Mouse (Mus musculus) urinary bladder, postnatal 36 days (tissue): ENCODE results near the gene Efcab11.

ENCODE experiments used
- DNase-seq, 2 experiments: peaks; one replicate each; pipeline ENCODE4 v3.0.0; 2022; ENCODE audit warnings: low spot score in 2 of 2, mixed read lengths in 1 of 2

Gene Efcab11

GRCm38 (mm10) chr12:99884269-99885261, at the start of gene Efcab11, which contains the start of gene Tdp1:
Efcab11 (minus strand) TSS chr12:99884439.
Tdp1 (plus strand) TSS chr12:99884517.
- peak; percentile 83 to 91 for DNase-seq

DNA sequence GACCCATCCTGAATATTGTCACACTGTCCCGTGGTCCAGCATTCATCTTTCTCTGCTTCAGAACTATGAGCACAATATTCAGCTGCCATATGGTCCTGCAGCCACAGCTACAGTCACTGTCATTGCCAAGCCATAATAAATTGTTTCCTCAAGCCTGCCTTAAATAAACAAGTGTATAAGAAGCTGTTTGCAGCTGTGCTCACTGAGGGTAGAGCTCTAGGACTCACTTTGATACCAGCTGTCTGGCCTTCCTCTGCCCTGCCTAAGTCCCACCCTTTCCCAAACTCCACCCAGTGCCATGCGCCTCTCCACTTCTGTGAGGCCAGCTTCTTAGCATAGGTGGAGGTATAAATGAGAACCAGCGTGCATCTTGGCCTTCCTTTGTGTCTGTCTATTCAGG, 49.4 kb upstream of the Efcab11 start:
- no peak for DNase-seq

GRCm38 (mm10) chr12:99932245-99932644, 48.0 kb upstream of the Efcab11 start:
- no peak for DNase-seq

GRCm38 (mm10) chr12:99929160-99929559, 44.9 kb upstream of the Efcab11 start:
- DNase-seq, result no peak

DNA sequence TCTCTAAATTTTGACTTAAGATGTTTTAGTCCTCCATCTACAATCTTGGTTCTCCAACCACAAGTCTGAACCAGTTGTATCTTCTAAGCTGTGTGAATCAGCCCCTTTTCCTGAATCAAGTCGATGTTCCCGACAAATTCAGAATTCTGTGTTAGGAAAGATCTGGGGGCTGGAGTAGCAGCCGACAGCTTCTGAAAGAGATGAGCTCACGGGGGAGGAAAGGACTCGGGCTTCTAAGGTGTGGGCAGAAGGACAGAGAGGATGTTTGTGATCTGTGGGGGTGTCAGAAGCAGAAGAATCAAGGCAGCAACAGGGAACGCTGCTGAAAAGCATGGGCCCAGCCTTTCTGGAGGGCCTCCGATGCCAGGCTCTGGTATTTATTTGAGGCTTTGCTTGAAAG, 44.1 kb upstream of the Efcab11 start:
- DNase-seq, result no peak

- no peak for DNase-seq
Measured at GRCm38 (mm10) chr12:99923703-99924102, 39.5 kb upstream of the Efcab11 start.

- no peak for DNase-seq
Measured at GRCm38 (mm10) chr12:99923131-99923606, 38.9 kb upstream of the Efcab11 start.

GRCm38 (mm10) chr12:99921045-99921444, 36.8 kb upstream of the Efcab11 start:
- DNase-seq, result no peak

DNA sequence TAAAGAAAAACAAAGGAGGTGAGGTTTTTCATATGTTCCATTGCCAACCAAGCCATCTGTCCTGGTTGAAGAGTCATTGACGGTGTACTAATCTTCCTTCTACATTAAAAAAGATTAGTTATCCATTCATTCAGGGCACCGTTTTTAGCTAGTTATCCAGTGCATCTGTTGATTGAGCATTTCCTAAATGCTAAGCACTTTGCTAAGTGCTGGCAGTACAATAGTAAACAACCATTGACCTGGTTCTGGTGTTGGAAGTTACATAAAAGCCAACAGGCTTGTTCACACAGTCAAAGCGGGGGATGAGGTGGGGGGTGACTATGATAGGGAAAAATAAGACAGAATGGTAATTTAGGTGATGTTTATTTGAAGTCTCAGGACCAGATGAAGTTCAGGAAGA, 35.4 kb upstream of the Efcab11 start:
- no peak for DNase-seq

- DNase-seq, result no peak
Measured at GRCm38 (mm10) chr12:99917800-99918427, 33.7 kb upstream of the Efcab11 start.

DNA sequence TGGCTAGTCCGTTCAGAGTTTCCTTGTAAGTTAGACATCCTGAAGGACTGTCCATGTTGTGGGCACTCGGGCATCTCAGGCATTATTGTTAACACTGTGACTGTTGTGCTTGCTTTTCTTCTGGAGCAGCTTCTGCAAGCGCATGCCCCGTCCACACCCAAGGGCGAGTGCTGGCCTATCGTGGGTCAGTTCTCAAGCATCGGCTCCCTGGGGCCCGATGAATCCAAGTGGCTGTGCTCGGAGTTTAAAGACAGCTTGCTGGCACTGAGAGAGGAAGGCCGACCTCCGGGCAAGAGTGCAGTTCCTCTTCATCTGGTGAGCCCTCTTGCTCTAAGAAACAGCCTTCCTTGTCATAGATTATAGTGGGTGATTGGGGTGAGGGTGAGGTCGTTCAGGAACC, 27.2 kb upstream of the Efcab11 start:
- DNase-seq, result no peak

DNA sequence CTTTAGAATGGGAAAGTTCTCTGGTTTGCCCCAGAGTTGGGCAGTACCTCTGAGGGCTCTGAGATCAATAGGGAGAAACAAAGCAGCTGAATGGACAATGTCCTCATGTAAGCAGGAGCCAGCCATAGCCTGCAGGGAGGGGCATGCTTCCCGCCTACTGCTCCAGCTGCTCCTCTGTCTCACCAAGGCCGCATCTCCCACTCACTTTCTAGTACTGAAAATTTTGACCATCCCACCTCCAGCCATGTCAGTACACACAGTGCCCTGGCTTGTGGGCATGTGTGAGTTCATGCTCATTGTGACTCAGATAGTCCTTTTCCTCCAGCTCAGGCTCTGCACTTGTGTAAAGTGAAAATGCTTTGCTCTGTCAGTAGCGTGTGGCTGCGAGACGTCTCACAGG, 20.3 kb upstream of the Efcab11 start:
- no peak for DNase-seq

DNA sequence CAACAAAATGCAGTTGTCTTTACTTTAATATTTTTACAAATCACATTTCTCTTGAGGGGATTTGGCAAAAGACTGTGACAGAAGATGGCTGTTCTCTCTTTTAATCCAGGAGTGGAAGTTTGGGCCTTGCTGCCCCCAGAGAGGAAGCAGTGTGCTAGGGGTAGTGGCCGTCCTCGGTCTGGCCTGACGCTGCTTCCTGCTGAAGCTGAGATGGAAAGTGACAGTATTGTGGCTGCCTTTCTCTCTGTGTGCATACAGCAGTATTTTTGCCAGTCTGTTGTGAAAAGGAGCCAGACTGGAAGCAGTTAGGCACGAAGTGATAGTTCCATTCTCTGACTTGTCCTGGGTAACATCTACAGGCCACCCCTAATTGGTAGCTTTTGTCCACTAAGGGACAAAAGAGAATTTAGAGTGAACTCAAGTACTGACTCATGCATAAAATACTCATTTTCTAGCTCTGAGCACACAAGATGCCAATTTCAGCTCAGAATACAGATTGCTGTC, 18.7 kb upstream of the Efcab11 start:
- DNase-seq, result no peak

GRCm38 (mm10) chr12:99901973-99902866, 18.0 kb upstream of the Efcab11 start:
- DNase-seq, result no peak

DNA sequence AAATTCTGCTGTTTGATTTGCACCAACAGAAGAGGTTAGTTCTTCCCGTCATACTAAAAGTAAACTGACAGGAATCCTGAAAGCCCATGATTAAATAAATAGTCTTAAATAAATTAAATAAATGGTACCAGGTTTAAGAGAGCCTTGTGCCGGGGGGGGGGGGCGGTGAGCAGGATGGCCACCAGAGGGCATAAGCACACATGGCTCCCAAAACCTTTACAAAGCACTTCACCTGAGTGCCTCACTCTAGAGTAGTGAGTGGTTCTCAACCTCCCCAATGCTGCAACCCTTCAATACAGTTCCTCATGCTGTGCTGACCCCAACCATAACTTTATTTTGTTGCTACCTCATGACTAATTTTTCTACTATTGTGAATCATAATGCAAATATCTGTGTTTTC, 15.8 kb upstream of the Efcab11 start:
- no peak for DNase-seq

DNA sequence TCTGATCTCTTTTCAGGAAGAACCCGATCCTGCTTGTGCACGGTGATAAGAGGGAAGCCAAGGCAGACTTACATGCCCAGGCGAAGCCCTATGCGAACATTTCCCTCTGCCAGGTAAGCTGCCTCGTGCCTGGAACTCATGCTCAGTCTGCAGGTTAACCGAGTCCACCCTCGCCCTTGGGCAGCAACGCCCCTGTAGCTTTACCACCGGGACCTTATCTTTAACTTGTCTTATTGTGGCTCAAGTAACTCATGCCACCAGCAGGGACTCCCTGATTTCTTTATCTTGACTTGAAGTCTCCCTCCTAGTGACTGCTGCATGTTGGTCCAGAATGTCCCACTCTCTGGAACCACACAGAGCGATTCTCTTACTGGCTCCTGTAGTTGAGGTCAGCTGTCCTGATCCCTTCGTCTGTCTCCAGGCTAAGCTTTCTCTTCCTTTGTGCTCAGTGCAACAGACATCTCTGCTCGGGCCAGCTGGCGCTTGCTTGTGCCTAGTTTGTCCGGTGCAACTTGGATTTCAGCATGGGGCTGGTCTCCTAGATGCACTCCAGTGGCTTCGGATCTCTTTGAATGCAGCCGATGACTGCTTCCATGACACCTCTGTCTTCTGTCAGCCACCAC, 14.1 kb upstream of the Efcab11 start:
- DNase-seq, result no peak

DNA sequence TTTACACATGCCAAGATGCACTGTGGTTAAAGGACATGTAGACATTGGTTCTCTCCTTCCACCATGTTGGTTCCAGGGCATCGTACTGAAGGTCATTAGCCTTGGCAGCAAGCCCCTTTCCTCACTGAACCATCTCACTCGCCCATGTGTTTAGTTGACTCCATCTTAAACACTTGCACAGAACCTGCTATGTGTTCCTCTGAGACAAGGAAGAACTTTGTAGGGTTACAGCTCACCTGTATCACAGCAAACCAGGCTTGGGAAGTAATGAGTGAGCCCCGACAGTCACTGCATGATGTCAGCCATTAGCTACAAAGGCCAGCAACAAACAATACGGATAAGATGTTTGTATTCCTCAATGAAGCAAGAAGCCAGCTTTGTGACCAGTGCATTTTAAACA, 13.6 kb upstream of the Efcab11 start:
- no peak for DNase-seq

- DNase-seq, result no peak
Measured at GRCm38 (mm10) chr12:99885282-99885901, 1.2 kb upstream of the Efcab11 start.

GRCm38 (mm10) chr12:99883713-99884105, 530 bp downstream of the Efcab11 start:
- DNase-seq, result peak in 1 of 2 experiments; percentile 5

- peak; percentile 79 to 87 for DNase-seq
Measured at GRCm38 (mm10) chr12:99883000-99883712, 1.1 kb downstream of the Efcab11 start.
